Mouse (Mus musculus): ENCODE results near the gene Coil.

DNA sequence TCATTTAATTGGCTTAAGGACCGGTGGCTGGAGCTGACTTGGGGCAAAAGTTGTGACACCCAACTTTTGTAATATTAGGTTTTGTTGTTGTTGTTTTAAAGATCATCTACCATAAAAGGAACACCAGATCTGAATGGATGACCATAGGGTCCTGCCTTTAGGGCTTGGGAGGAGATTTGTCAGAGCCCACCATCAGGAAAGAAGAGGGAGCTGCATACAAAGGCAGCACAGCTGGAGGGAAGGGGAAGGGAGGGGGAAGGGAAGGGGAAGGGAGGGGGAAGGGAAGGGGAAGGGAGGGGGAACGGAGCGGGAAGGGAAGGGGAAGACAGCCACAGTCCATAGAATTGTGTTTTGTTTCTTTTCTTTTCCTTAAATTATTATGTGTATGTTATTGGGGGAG lies 28.4 kb downstream of the Coil start:
- TF ChIP-seq CTCF (IDR thresholded peaks at IDR 0.05; ENCODE audit: borderline replicate concordance, extremely low read depth, insufficient read depth, insufficient read length) (no peak), POLR2A (IDR thresholded peaks at IDR 0.05; ENCODE audit: borderline replicate concordance, extremely low read depth, insufficient read depth, insufficient read length, poor library complexity, severe bottlenecking) (no peak)

All from brain, embryonic 14.5 days (tissue).